Mouse (Mus musculus) heart, postnatal 0 days (tissue): ENCODE results near the gene Gfod1. TPM values are rescaled to one million over a fixed set of nuclear protein-coding genes. Genes with fewer than 3 reads are reported as not detected.

ENCODE experiments used
- ATAC-seq: fragments of 200-750 bp; cut with Nextera tagmentation; 2 replicates; pipeline ENCODE4 v1.8.0; 2017; ENCODE audit warnings: low read depth, moderate number of reproducible peaks, moderate library complexity; ENCODE audit not compliant: insufficient read depth
- DNase-seq: peaks from one replicate; pipeline ENCODE4 v3.0.0-alpha.2; 2016; ENCODE audit warnings: low spot score
- H3K27ac ChIP-seq: fragments of 300-500 bp; sonication (generic); 2 replicates; pipeline ENCODE4 v1.5.1; 2014; ENCODE audit warnings: low read depth, mild to moderate bottlenecking
- H3K27me3 ChIP-seq: fragments of 300-500 bp; sonication (generic); 2 replicates; pipeline ENCODE4 v1.6.1; 2014; ENCODE audit warnings: low read length, mixed read lengths; ENCODE audit not compliant: control insufficient read depth, insufficient read depth
- H3K36me3 ChIP-seq: fragments of 300-500 bp; sonication (generic); replicated peaks from 2 replicates; pipeline ENCODE4 v1.6.1; 2014; ENCODE audit warnings: low read length, mixed read lengths; ENCODE audit not compliant: control insufficient read depth, insufficient read depth
- H3K4me1 ChIP-seq: fragments of 300-500 bp; sonication (generic); 2 replicates; pipeline ENCODE4 v1.6.1; 2014; ENCODE audit warnings: antibody characterized with exemption; ENCODE audit not compliant: control insufficient read depth, insufficient read depth
- H3K4me2 ChIP-seq: fragments of 300-500 bp; sonication (generic); 2 replicates; pipeline ENCODE4 v1.6.1; 2014; ENCODE audit warnings: low read depth, mild to moderate bottlenecking, low read length, moderate library complexity
- H3K4me3 ChIP-seq: fragments of 300-500 bp; sonication (generic); 2 replicates; pipeline ENCODE4 v1.5.1; 2014; ENCODE audit warnings: low read depth, low read length
- H3K9ac ChIP-seq: fragments of 300-500 bp; sonication (generic); replicated peaks from 2 replicates; pipeline ENCODE4 v1.6.1; 2014; ENCODE audit warnings: low read depth, low read length, mixed read lengths
- H3K9me3 ChIP-seq: fragments of 300-500 bp; sonication (generic); replicated peaks from 2 replicates; pipeline ENCODE4 v1.6.1; 2016; ENCODE audit warnings: low read length; ENCODE audit not compliant: control insufficient read depth
- CTCF ChIP-seq: IDR thresholded peaks from 2 replicates; pipeline ENCODE4 v1.5.1; 2016; ENCODE audit warnings: antibody characterized with exemption, control low read depth, low read depth
- EP300 ChIP-seq: IDR thresholded peaks from 2 replicates; pipeline ENCODE4 v1.6.1; 2016; ENCODE audit warnings: antibody characterized with exemption, low read depth
- WGBS: fragments of 180-500 bp; shearing (Covaris S2); extraction: QIAGEN DNeasy Blood & Tissue Kit; methylation state at CpG from one replicate; pipeline ENCODE4 v1.1.7; 2014; 5-methylcytosine and 5-hydroxymethylcytosine counted together
- polyA plus RNA-seq: library from polyadenylated mRNA; unstranded; fragments of >200 nt; fragmentation: Nextera tagmentation; extraction: Ambion mirVana; gene quantifications from 2 replicates; pipeline ENCODE4 v1.2.1, GENCODE M21; 2015
- total RNA-seq: library from RNA; depleted of rRNA; stranded (reverse); fragments of >200 nt; gene quantifications from 2 replicates; pipeline ENCODE4 v1.2.3, GENCODE M21; 2014; ENCODE audit warnings: low replicate concordance

Gfod1 gene
- total and polyA plus RNA-seq, 2 experiments from 2014 or later: 2.5 to 20.5 TPM

DNA sequence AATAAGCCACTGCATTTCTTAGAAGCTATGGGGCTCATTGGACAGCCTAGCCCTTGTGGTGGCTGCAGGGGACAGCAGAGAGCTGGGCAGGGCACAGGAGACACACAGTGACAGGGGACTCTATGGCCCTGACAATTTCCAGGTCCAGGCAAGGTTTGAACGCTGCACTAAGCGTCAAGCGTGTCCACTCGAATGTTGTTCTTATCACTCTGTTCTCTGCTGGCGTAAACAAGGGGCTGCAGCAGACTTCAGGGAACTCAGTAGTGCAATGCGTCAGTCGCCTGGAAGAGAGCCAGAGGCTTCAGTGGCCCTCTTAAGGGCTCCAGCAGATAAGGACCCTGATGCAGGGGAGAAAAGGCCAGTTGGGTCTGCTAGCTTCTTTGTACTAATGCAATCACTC is 108.0 kb downstream of the Gfod1 start:
- Histone ChIP-seq H3K9ac (no peak overlapping the region), H3K27me3 (no peaks in the 10 kb centered on the region), H3K27ac (peak overlapping the region; percentile 86), H3K4me3 (no peak overlapping the region), H3K4me2 (no peak overlapping the region), H3K4me1 (peaks cover 39% of the 10 kb centered on the region), H3K36me3 (0 out of 2 replicates have a peak, but pooled peaks cover 6% of the 10 kb centered on the region), H3K9me3 (no peaks in the 10 kb centered on the region)
- TF ChIP-seq CTCF (peak; percentile 78), EP300 (peak; percentile 94)
- DNase-seq (peak; percentile 92), ATAC-seq (peak; percentile 86)
- 7% methylated on average over 7 of the region's 7 CpGs for WGBS

DNA sequence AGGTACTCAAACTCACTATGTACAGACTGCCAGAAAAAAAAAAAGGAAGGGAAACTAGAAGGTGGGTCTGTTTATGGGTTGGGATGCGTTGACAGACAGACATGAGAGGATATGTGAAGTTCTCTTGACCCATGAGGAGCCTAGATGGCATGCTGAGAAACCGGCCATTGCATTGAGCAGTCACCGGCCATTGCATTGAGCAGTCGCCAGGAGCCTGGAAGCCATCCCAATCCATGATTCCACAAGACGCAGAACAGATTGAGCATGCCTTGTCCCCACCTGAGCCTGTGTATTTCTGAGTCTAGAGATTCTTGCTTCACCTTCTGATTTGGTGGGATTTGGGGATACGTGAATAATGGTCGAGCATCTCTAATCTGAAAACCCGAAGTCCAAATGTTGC is 110.0 kb downstream of the Gfod1 start:
- ATAC-seq (no peak), DNase-seq (no peak)
- Histone ChIP-seq H3K4me3 (no peak overlapping the region), H3K9me3 (no peaks in the 10 kb centered on the region), H3K9ac (no peak overlapping the region), H3K36me3 (no peaks in the 10 kb centered on the region), H3K27ac (no peak overlapping the region), H3K27me3 (no peaks in the 10 kb centered on the region), H3K4me1 (peaks cover 42% of the 10 kb centered on the region), H3K4me2 (no peak overlapping the region)
- no peak for TF ChIP-seq CTCF
- no peak for TF ChIP-seq EP300
- 89% methylated on average over 8 of the region's 8 CpGs for WGBS

DNA sequence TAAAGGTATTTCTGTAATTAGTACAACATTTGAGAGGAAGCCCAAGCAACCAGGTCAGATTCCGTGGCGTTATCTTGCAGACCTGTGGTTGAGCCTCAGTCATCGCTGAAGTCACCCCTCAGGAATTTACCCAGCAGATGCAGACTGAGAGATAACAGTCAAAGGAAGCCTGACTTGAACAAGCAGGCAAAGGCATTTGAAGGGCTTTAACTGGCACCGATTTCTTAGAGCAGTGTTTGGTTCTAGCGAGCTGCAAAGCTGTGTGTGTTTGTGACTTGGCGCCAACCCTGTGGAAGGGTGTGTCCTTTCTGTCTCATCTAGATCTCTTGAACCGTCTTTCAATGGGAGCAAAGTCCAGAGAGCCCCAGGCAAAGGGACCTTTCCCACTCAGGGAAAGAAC is 110.7 kb downstream of the Gfod1 start:
- H3K9me3 ChIP-seq: no peaks in the 10 kb centered on the region
- DNase-seq (no peak), ATAC-seq (no peak)
- H3K36me3 ChIP-seq: no peaks in the 10 kb centered on the region
- no peaks in the 10 kb centered on the region for H3K27me3 ChIP-seq
- H3K4me2 ChIP-seq: no peak overlapping the region
- no peak overlapping the region for H3K9ac ChIP-seq
- H3K4me3 ChIP-seq: no peak overlapping the region
- WGBS: 2% methylated on average over 7 of the region's 7 CpGs
- TF ChIP-seq CTCF (no peak), EP300 (no peak)
- H3K4me1 ChIP-seq: peaks cover 42% of the 10 kb centered on the region
- H3K27ac ChIP-seq: peak overlapping the region; percentile 84

DNA sequence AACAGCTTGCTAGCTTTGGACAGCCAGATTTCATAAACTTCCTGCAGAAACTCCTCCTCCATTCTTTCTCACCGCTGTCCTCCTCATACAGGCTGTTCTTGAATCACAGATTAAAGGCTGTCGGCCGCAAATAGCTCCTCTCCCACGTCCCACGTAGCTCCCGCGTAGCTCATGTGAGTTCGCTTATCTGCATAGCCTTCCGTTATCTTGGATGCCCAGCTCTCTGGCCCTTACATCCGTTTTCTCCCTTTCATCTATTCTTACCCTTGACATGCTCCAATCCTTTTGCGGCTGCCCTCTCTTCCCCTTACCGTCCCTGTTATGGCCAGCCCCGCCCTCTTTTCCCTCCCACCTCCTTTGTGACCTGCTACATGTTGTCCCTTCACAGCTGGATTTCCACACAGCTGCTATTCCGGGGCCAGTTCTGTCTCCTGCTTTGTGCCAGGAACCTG is 112.2 kb downstream of the Gfod1 start:
- peak; percentile 80 for ATAC-seq

DNA sequence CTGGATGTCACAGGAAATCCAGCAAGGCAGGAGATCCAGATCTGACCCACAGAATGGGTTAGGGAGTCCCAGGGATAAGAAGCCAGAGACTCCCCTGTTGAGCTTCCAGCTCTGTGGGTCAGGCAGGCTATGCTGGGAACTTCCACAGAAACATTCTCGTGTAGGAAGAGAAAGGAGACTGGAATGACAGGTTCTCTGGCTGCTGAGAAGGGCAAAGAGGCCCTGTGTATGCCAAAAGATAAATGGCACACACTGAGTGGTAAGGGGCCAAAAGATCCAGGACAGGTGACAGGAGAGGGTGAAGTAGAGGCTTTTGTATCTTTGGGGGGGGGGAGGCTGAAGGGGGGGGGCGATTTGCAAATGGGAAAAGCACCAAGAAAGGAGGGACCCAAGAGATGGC is 112.7 kb downstream of the Gfod1 start:
- DNase-seq (peak; percentile 73), ATAC-seq (peak; percentile 42)
- 5% methylated on average over 1 of the region's 2 CpGs for WGBS
- no peaks in the 10 kb centered on the region for H3K27me3 ChIP-seq
- no peak overlapping the region for H3K9ac ChIP-seq
- peak overlapping the region; percentile 25; the same call in 1 of the 2 replicates for H3K4me3 ChIP-seq
- no peaks in the 10 kb centered on the region for H3K36me3 ChIP-seq
- H3K4me1 ChIP-seq: peaks cover 29% of the 10 kb centered on the region
- peak overlapping the region; percentile 55 for H3K4me2 ChIP-seq
- peak overlapping the region; percentile 84 for H3K27ac ChIP-seq
- no peaks in the 10 kb centered on the region for H3K9me3 ChIP-seq
- TF ChIP-seq CTCF: no peak
- TF ChIP-seq EP300: no peak

More for the DNA sequence above, 112.2 kb downstream of the Gfod1 start:
- TF ChIP-seq CTCF (no peak), EP300 (peak; percentile 91)
- Histone ChIP-seq H3K36me3 (no peaks in the 10 kb centered on the region), H3K4me1 (peaks cover 34% of the 10 kb centered on the region), H3K27ac (peak overlapping the region; percentile 84), H3K9me3 (no peaks in the 10 kb centered on the region), H3K27me3 (no peaks in the 10 kb centered on the region), H3K4me3 (peak overlapping the region; percentile 25), H3K4me2 (peak overlapping the region; percentile 55), H3K9ac (no peak overlapping the region)
- 0% methylated on average over 14 of the region's 14 CpGs for WGBS
- DNase-seq: peak; percentile 90

DNA sequence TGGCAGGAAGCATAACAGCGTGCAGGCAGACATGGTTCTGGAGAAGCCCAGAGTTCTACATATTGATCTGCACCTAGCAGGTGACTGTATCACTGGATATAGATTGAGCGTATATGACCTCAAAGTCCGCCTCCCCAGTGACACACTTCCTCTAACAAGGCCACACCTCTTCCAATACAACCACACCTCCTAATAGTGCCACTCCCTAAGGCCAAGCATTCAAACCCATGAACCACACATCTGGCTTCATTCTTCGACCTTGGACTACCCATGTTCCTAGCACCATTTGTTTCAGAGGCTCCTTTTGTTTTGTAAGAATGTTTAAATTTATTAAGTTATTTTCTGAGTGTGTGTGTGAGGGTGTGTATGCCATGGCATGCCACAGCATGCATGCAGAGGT is 116.2 kb downstream of the Gfod1 start:
- Histone ChIP-seq H3K4me2 (no peak overlapping the region), H3K9me3 (no peaks in the 10 kb centered on the region), H3K4me1 (peaks cover 10% of the 10 kb centered on the region), H3K9ac (no peak overlapping the region), H3K4me3 (no peak overlapping the region), H3K27ac (no peak overlapping the region), H3K36me3 (no peaks in the 10 kb centered on the region), H3K27me3 (no peaks in the 10 kb centered on the region)
- 92% methylated on average over 4 of the region's 4 CpGs for WGBS
- TF ChIP-seq EP300 (no peak), CTCF (no peak)
- DNase-seq (no peak), ATAC-seq (no peak)
